Mouse (Mus musculus): ENCODE results near the gene Phkg1. TPM values are rescaled to one million over a fixed set of nuclear protein-coding genes. Genes with fewer than 3 reads are reported as not detected.

Phkg1 gene
- polyA plus RNA-seq, 1 experiment from 2014 or later, result 0.20 TPM

GRCm38 (mm10) chr5:129873942-129874341 lies 24.4 kb downstream of the Phkg1 start:
- Histone ChIP-seq H3K9ac (replicated peaks) (no peak overlapping the region), H3K4me2 (ENCODE audit: low read depth, low read length) (no peak overlapping the region), H3K36me3 (replicated peaks; ENCODE audit: insufficient read depth, low read length) (no peaks in the 10 kb centered on the region), H3K4me3 (ENCODE audit: low read depth, low read length) (no peak overlapping the region), H3K9me3 (ENCODE audit: low read length) (no peaks in the 10 kb centered on the region), H3K27ac (ENCODE audit: low read depth) (no peak overlapping the region), H3K27me3 (ENCODE audit: insufficient read depth, low read length) (no peaks in the 10 kb centered on the region), H3K4me1 (ENCODE audit: insufficient read depth) (no peaks in the 10 kb centered on the region)
- ATAC-seq (no peak), DNase-seq (no peak)
- TF ChIP-seq CTCF (IDR thresholded peaks at IDR 0.05; ENCODE audit: low read depth) (no peak), EP300 (IDR thresholded peaks at IDR 0.05; ENCODE audit: low read depth) (no peak)
- WGBS (ENCODE audit: insufficient replicate concordance), result 78% methylated on average over 12 of the region's 12 CpGs

- Histone ChIP-seq H3K9me3 (ENCODE audit: low read length) (no peaks in the 10 kb centered on the region), H3K4me2 (ENCODE audit: low read depth, low read length) (no peak overlapping the region), H3K4me1 (ENCODE audit: insufficient read depth) (no peaks in the 10 kb centered on the region), H3K27me3 (ENCODE audit: insufficient read depth, low read length) (no peaks in the 10 kb centered on the region), H3K36me3 (replicated peaks; ENCODE audit: insufficient read depth, low read length) (no peaks in the 10 kb centered on the region), H3K4me3 (ENCODE audit: low read depth, low read length) (no peak overlapping the region), H3K27ac (ENCODE audit: low read depth) (no peak overlapping the region), H3K9ac (replicated peaks) (no peak overlapping the region)
- WGBS (ENCODE audit: insufficient replicate concordance), result 68% methylated on average over 2 of the region's 2 CpGs
- DNase-seq, result no peak
- no peak for TF ChIP-seq EP300 (IDR thresholded peaks at IDR 0.05; ENCODE audit: low read depth)
- TF ChIP-seq CTCF (IDR thresholded peaks at IDR 0.05; ENCODE audit: low read depth), result no peak
- ATAC-seq, result no peak
Measured at GRCm38 (mm10) chr5:129871238-129871637, 27.1 kb downstream of the Phkg1 start.

GRCm38 (mm10) chr5:129869238-129869995 lies 28.9 kb downstream of the Phkg1 start:
- Histone ChIP-seq H3K9me3 (ENCODE audit: low read length) (no peaks in the 10 kb centered on the region), H3K27ac (ENCODE audit: low read depth) (no peak overlapping the region), H3K36me3 (replicated peaks; ENCODE audit: insufficient read depth, low read length) (no peaks in the 10 kb centered on the region), H3K4me2 (ENCODE audit: low read depth, low read length) (no peak overlapping the region), H3K27me3 (ENCODE audit: insufficient read depth, low read length) (no peaks in the 10 kb centered on the region), H3K9ac (replicated peaks) (no peak overlapping the region), H3K4me3 (ENCODE audit: low read depth, low read length) (no peak overlapping the region), H3K4me1 (ENCODE audit: insufficient read depth) (no peaks in the 10 kb centered on the region)
- no peak for DNase-seq
- no peak for TF ChIP-seq CTCF (IDR thresholded peaks at IDR 0.05; ENCODE audit: low read depth)
- no peak for TF ChIP-seq EP300 (IDR thresholded peaks at IDR 0.05; ENCODE audit: low read depth)
- ATAC-seq, result no peak
- 83% methylated on average over 19 of the region's 19 CpGs for WGBS (ENCODE audit: insufficient replicate concordance)

GRCm38 (mm10) chr5:129865841-129866240 lies 32.5 kb downstream of the Phkg1 start:
- 83% methylated on average over 12 of the region's 12 CpGs for WGBS (ENCODE audit: insufficient replicate concordance)
- ATAC-seq (no peak), DNase-seq (no peak)
- Histone ChIP-seq H3K9me3 (ENCODE audit: low read length) (no peaks in the 10 kb centered on the region), H3K9ac (replicated peaks) (no peak overlapping the region), H3K27ac (ENCODE audit: low read depth) (no peak overlapping the region), H3K4me2 (ENCODE audit: low read depth, low read length) (no peak overlapping the region), H3K36me3 (replicated peaks; ENCODE audit: insufficient read depth, low read length) (peaks cover 6% of the 10 kb centered on the region; the same call in 1 of the 2 replicates), H3K4me1 (ENCODE audit: insufficient read depth) (no peaks in the 10 kb centered on the region), H3K4me3 (ENCODE audit: low read depth, low read length) (no peak overlapping the region), H3K27me3 (ENCODE audit: insufficient read depth, low read length) (no peaks in the 10 kb centered on the region)
- TF ChIP-seq EP300 (IDR thresholded peaks at IDR 0.05; ENCODE audit: low read depth) (no peak), CTCF (IDR thresholded peaks at IDR 0.05; ENCODE audit: low read depth) (no peak)

GRCm38 (mm10) chr5:129864467-129864866 lies 33.9 kb downstream of the Phkg1 start:
- H3K36me3 ChIP-seq (replicated peaks; ENCODE audit: insufficient read depth, low read length), result peaks cover 6% of the 10 kb centered on the region; the same call in 1 of the 2 replicates
- whole genome bisulfite sequencing (ENCODE audit: insufficient replicate concordance), result 16% methylated on average over 18 of the region's 18 CpGs
- H3K9me3 ChIP-seq (ENCODE audit: low read length), result no peaks in the 10 kb centered on the region
- no peak overlapping the region for H3K9ac ChIP-seq (replicated peaks)
- ATAC-seq (0 out of 2 replicates have a peak, but pooled peaks have one; percentile 15), DNase-seq (peak; percentile 57)
- H3K27me3 ChIP-seq (ENCODE audit: insufficient read depth, low read length), result no peaks in the 10 kb centered on the region
- TF ChIP-seq CTCF (IDR thresholded peaks at IDR 0.05; ENCODE audit: low read depth) (peak; percentile 64), EP300 (IDR thresholded peaks at IDR 0.05; ENCODE audit: low read depth) (no peak)
- no peak overlapping the region for H3K4me2 ChIP-seq (ENCODE audit: low read depth, low read length)
- H3K4me3 ChIP-seq (ENCODE audit: low read depth, low read length), result no peak overlapping the region
- no peak overlapping the region for H3K27ac ChIP-seq (ENCODE audit: low read depth)
- H3K4me1 ChIP-seq (ENCODE audit: insufficient read depth), result no peaks in the 10 kb centered on the region

- no peaks in the 10 kb centered on the region for H3K9me3 ChIP-seq (ENCODE audit: low read length)
- H3K4me2 ChIP-seq (ENCODE audit: low read depth, low read length), result no peak overlapping the region
- WGBS (ENCODE audit: insufficient replicate concordance), result 89% methylated on average over 6 of the region's 6 CpGs
- H3K27me3 ChIP-seq (ENCODE audit: insufficient read depth, low read length), result no peaks in the 10 kb centered on the region
- no peaks in the 10 kb centered on the region for H3K4me1 ChIP-seq (ENCODE audit: insufficient read depth)
- no peak for ATAC-seq
- H3K27ac ChIP-seq (ENCODE audit: low read depth), result no peak overlapping the region
- DNase-seq, result no peak
- H3K36me3 ChIP-seq (replicated peaks; ENCODE audit: insufficient read depth, low read length), result peaks cover 6% of the 10 kb centered on the region; the same call in 1 of the 2 replicates
- H3K9ac ChIP-seq (replicated peaks), result no peak overlapping the region
- no peak for TF ChIP-seq EP300 (IDR thresholded peaks at IDR 0.05; ENCODE audit: low read depth)
- no peak for TF ChIP-seq CTCF (IDR thresholded peaks at IDR 0.05; ENCODE audit: low read depth)
- no peak overlapping the region for H3K4me3 ChIP-seq (ENCODE audit: low read depth, low read length)
Measured at GRCm38 (mm10) chr5:129862325-129862724, 36.0 kb downstream of the Phkg1 start.
